Mouse (Mus musculus) brain, embryonic 14.5 days (tissue): ENCODE measurements around the gene Olfr766-ps1. TPM values are rescaled to one million over a fixed set of nuclear protein-coding genes. Genes with fewer than 3 reads are reported as not detected.
"Not testable (repeated sequence)": the region's sequence is repeated elsewhere in the genome, so short reads cannot be mapped to it uniquely, and the experiment has no call there.

Source experiments
- DNase-seq: peaks from one replicate; pipeline ENCODE4 v3.0.0-alpha.2; 2011; ENCODE audit warnings: low read depth
- CTCF ChIP-seq: fragments of 200-500 bp; IDR thresholded peaks from 2 replicates; pipeline ENCODE4 v1.5.1; 2012; ENCODE audit warnings: inconsistent platforms, mild to moderate bottlenecking, moderate library complexity, borderline replicate concordance; ENCODE audit not compliant: insufficient read depth, insufficient read length; ENCODE audit errors: extremely low read depth
- POLR2A ChIP-seq: fragments of 200-500 bp; IDR thresholded peaks from 2 replicates; pipeline ENCODE4 v1.6.1; 2012; ENCODE audit warnings: mild to moderate bottlenecking, inconsistent platforms, borderline replicate concordance; ENCODE audit not compliant: poor library complexity, insufficient read depth, insufficient read length, severe bottlenecking; ENCODE audit errors: extremely low read depth
- polyA plus RNA-seq: library from polyadenylated mRNA; depleted of rRNA; stranded (reverse); fragments of >200 nt; gene quantifications from 2 replicates; pipeline ENCODE4 v1.2.3, GENCODE M21; 2012; rRNA removed

Olfr766-ps1 gene
- not detected in 2 replicates for polyA plus RNA-seq

GRCm38 (mm10) chr10:129068877-129069276 is at the start of gene Olfr766-ps1:
Olfr766-ps1 (minus strand) TSS chr10:129068977.
- DNase-seq = peak; percentile 13
- TF ChIP-seq POLR2A = no peak
- TF ChIP-seq CTCF = no peak

- no peak for DNase-seq
- TF ChIP-seq POLR2A = no peak
Measured at GRCm38 (mm10) chr10:129117761-129118160, 49.0 kb upstream of the Olfr766-ps1 start, which contains the start of gene Olfr769. Olfr769 (minus strand) TSS chr10:129117861.

- no peak for DNase-seq
- TF ChIP-seq CTCF (no peak), POLR2A (no peak)
Measured at GRCm38 (mm10) chr10:129115146-129115545, 46.4 kb upstream of the Olfr766-ps1 start.

GRCm38 (mm10) chr10:129101231-129101630 is 32.5 kb upstream of the Olfr766-ps1 start:
- no peak for TF ChIP-seq CTCF
- no peak for TF ChIP-seq POLR2A
- DNase-seq = no peak

GRCm38 (mm10) chr10:129099275-129099674 is 30.5 kb upstream of the Olfr766-ps1 start, which contains the start of gene Olfr768:
Olfr768 (minus strand) TSS chr10:129099375.
- no peak for TF ChIP-seq POLR2A
- no peak for TF ChIP-seq CTCF
- no peak for DNase-seq

GRCm38 (mm10) chr10:129082810-129083209 is 14.0 kb upstream of the Olfr766-ps1 start, which contains the start of gene Olfr767:
Olfr767 (minus strand) TSS chr10:129082910.
- not testable (repeated sequence) for DNase-seq

- not testable (repeated sequence) for DNase-seq
Measured at GRCm38 (mm10) chr10:129049898-129050297, 18.9 kb downstream of the Olfr766-ps1 start, which contains the start of gene Olfr765. Olfr765 (minus strand) TSS chr10:129049998.

GRCm38 (mm10) chr10:129039796-129040195 is 29.0 kb downstream of the Olfr766-ps1 start, which contains the start of gene Olfr764-ps1:
Olfr764-ps1 (minus strand) TSS chr10:129039896.
- TF ChIP-seq POLR2A = no peak
- TF ChIP-seq CTCF = no peak
- no peak for DNase-seq

- DNase-seq = no peak
- TF ChIP-seq CTCF (no peak), POLR2A (no peak)
Measured at GRCm38 (mm10) chr10:129028343-129028742, 40.4 kb downstream of the Olfr766-ps1 start.

- peak; percentile 72 for DNase-seq
- TF ChIP-seq POLR2A = no peak
- peak; percentile 71 for TF ChIP-seq CTCF
Measured at GRCm38 (mm10) chr10:129026018-129026662, 42.6 kb downstream of the Olfr766-ps1 start.

- no peak for TF ChIP-seq CTCF
- no peak for TF ChIP-seq POLR2A
- DNase-seq = peak; percentile 10
Measured at GRCm38 (mm10) chr10:129023319-129023718, 45.5 kb downstream of the Olfr766-ps1 start.

GRCm38 (mm10) chr10:129014477-129014876 is 54.3 kb downstream of the Olfr766-ps1 start:
- no peak for DNase-seq
- TF ChIP-seq CTCF = no peak
- no peak for TF ChIP-seq POLR2A

Other genes with a start within 250 kb of the Olfr766-ps1 start
- 22.6 and 33.7 TPM in 2 replicates for gene Ormdl2, start 247.3 kb downstream of the Olfr766-ps1 start, polyA plus RNA-seq
- gene Gdf11, start 177.3 kb downstream of the Olfr766-ps1 start, polyA plus RNA-seq = 10.1 and 17.4 TPM in 2 replicates
- gene Cd63, start 168.0 kb downstream of the Olfr766-ps1 start, polyA plus RNA-seq = 59.6 and 74.0 TPM in 2 replicates
- gene Rdh5, start 146.1 kb downstream of the Olfr766-ps1 start, polyA plus RNA-seq = 21.7 and 23.6 TPM in 2 replicates
- 269 and 298 TPM in 2 replicates for gene Bloc1s1, start 144.9 kb downstream of the Olfr766-ps1 start, polyA plus RNA-seq
- gene Itga7, start 135.2 kb downstream of the Olfr766-ps1 start, polyA plus RNA-seq = 5.8 and 7.1 TPM in 2 replicates
- gene Mettl7b, start 108.0 kb downstream of the Olfr766-ps1 start, polyA plus RNA-seq = 0.08 TPM in 1 of 2 replicates, not detected in the other
- not detected in 2 replicates for gene Olfr9, start 79.5 kb downstream of the Olfr766-ps1 start, polyA plus RNA-seq
- gene Olfr763, start 58.2 kb downstream of the Olfr766-ps1 start, polyA plus RNA-seq = not detected in 2 replicates
- gene Olfr764-ps1, start 29.1 kb downstream of the Olfr766-ps1 start, polyA plus RNA-seq = not detected in 2 replicates
- not detected in 2 replicates for gene Olfr765, start 19.0 kb downstream of the Olfr766-ps1 start, polyA plus RNA-seq
- gene Olfr767, start 13.9 kb upstream of the Olfr766-ps1 start, polyA plus RNA-seq = not detected in 2 replicates
- not detected in 2 replicates for gene Olfr768, start 30.4 kb upstream of the Olfr766-ps1 start, polyA plus RNA-seq
- not detected in 2 replicates for gene Olfr769, start 48.9 kb upstream of the Olfr766-ps1 start, polyA plus RNA-seq
- gene Olfr770, start 70.0 kb upstream of the Olfr766-ps1 start, polyA plus RNA-seq = not detected in 2 replicates
- not detected in 2 replicates for gene Olfr771, start 95.8 kb upstream of the Olfr766-ps1 start, polyA plus RNA-seq
- not detected in 2 replicates for gene Olfr772, start 108.9 kb upstream of the Olfr766-ps1 start, polyA plus RNA-seq
- not detected in 2 replicates for gene Olfr773, start 118.4 kb upstream of the Olfr766-ps1 start, polyA plus RNA-seq
- gene Olfr774, start 167.2 kb upstream of the Olfr766-ps1 start, polyA plus RNA-seq = not detected in 2 replicates
- gene Olfr775, start 179.4 kb upstream of the Olfr766-ps1 start, polyA plus RNA-seq = not detected in 2 replicates
- gene Olfr776, start 190.2 kb upstream of the Olfr766-ps1 start, polyA plus RNA-seq = not detected in 2 replicates
- not detected in 2 replicates for gene Olfr777, start 202.5 kb upstream of the Olfr766-ps1 start, polyA plus RNA-seq
- not detected in 2 replicates for gene Olfr780, start 249.1 kb upstream of the Olfr766-ps1 start, polyA plus RNA-seq